Mouse (Mus musculus) neural tube, embryonic 12.5 days (tissue): ENCODE data around the gene Cep295. TPM values are rescaled to one million over a fixed set of nuclear protein-coding genes. Genes with fewer than 3 reads are reported as not detected.

Source experiments
- ATAC-seq: fragments of 200-750 bp; cut with Nextera tagmentation; 2 replicates; pipeline ENCODE4 v1.8.0; 2017; ENCODE audit warnings: low read depth, mild to moderate bottlenecking, moderate TSS enrichment, moderate library complexity; ENCODE audit not compliant: low FRiP score
- H3K27ac ChIP-seq: fragments of 300-500 bp; sonication (generic); 2 replicates; pipeline ENCODE4 v1.5.1; 2016
- H3K27me3 ChIP-seq: fragments of 300-500 bp; sonication (generic); replicated peaks from 2 replicates; pipeline ENCODE4 v1.6.1; 2016; ENCODE audit warnings: mild to moderate bottlenecking
- H3K36me3 ChIP-seq: fragments of 300-500 bp; sonication (generic); 2 replicates; pipeline ENCODE4 v1.6.1; 2016; ENCODE audit warnings: mild to moderate bottlenecking
- H3K4me1 ChIP-seq: fragments of 300-500 bp; sonication (generic); 2 replicates; pipeline ENCODE4 v1.6.1; 2016
- H3K4me2 ChIP-seq: fragments of 300-500 bp; sonication (generic); replicated peaks from 2 replicates; pipeline ENCODE4 v1.6.1; 2016; ENCODE audit warnings: mild to moderate bottlenecking
- H3K4me3 ChIP-seq: fragments of 300-500 bp; sonication (generic); 2 replicates; pipeline ENCODE4 v1.5.1; 2016
- H3K9ac ChIP-seq: fragments of 300-500 bp; sonication (generic); 2 replicates; pipeline ENCODE4 v1.6.1; 2016; ENCODE audit warnings: mild to moderate bottlenecking
- H3K9me3 ChIP-seq: fragments of 300-500 bp; sonication (generic); 2 replicates; pipeline ENCODE4 v1.6.1; 2016; ENCODE audit warnings: mild to moderate bottlenecking
- WGBS: fragments of 180-500 bp; shearing (Covaris S2); methylation state at CpG from one replicate; pipeline ENCODE4 v1.1.7; 2016; 5-methylcytosine and 5-hydroxymethylcytosine counted together
- microRNA-seq: library from miRNA; unstranded; fragments of <30 nt; microRNA quantifications from one replicate; pipeline ENCODE4, GENCODE M21; 2017
- polyA plus RNA-seq: library from polyadenylated mRNA; unstranded; fragments of >200 nt; fragmentation: Nextera tagmentation; extraction: Ambion mirVana; gene quantifications from 2 replicates; pipeline ENCODE4 v1.2.1, GENCODE M21; 2016

The Cep295 gene
- polyA plus RNA-seq, 1 experiment from 2014 or later = 21.5 TPM

- Histone ChIP-seq H3K9me3 (no peaks in the 10 kb centered on the region), H3K4me3 (peak overlapping the region; percentile 96), H3K27me3 (no peaks in the 10 kb centered on the region), H3K4me1 (peaks cover 15% of the 10 kb centered on the region), H3K27ac (peak overlapping the region; percentile 71), H3K4me2 (peak overlapping the region; percentile 79), H3K36me3 (peaks cover 18% of the 10 kb centered on the region), H3K9ac (peak overlapping the region; percentile 95)
- ATAC-seq = no peak
- WGBS = 10% methylated on average over 19 of the region's 19 CpGs
Measured at GRCm38 (mm10) chr9:15279139-15279648, 78.4 kb downstream of the Cep295 start.

GRCm38 (mm10) chr9:15278343-15278742 lies 79.2 kb downstream of the Cep295 start:
- Histone ChIP-seq H3K36me3 (peaks cover 26% of the 10 kb centered on the region), H3K9me3 (no peaks in the 10 kb centered on the region), H3K4me1 (peaks cover 15% of the 10 kb centered on the region), H3K27me3 (no peaks in the 10 kb centered on the region), H3K4me3 (no peak overlapping the region), H3K27ac (no peak overlapping the region), H3K4me2 (no peak overlapping the region), H3K9ac (no peak overlapping the region)
- WGBS = 93% methylated on average over 3 of the region's 3 CpGs
- ATAC-seq = no peak

- Histone ChIP-seq H3K9ac (no peak overlapping the region), H3K4me2 (no peak overlapping the region), H3K27ac (no peak overlapping the region), H3K4me1 (peaks cover 15% of the 10 kb centered on the region), H3K36me3 (peaks cover 41% of the 10 kb centered on the region), H3K9me3 (no peaks in the 10 kb centered on the region), H3K27me3 (no peaks in the 10 kb centered on the region), H3K4me3 (no peak overlapping the region)
- WGBS = 95% methylated on average over 4 of the region's 4 CpGs
- ATAC-seq = no peak
Measured at GRCm38 (mm10) chr9:15276855-15277254, 80.7 kb downstream of the Cep295 start.

- ATAC-seq = no peak
- H3K4me2 ChIP-seq = no peak overlapping the region
- WGBS = 93% methylated on average over 2 of the region's 2 CpGs
- no peak overlapping the region for H3K27ac ChIP-seq
- no peak overlapping the region for H3K4me3 ChIP-seq
- H3K4me1 ChIP-seq = peaks cover 6% of the 10 kb centered on the region
- H3K9me3 ChIP-seq = no peaks in the 10 kb centered on the region
- peaks cover 70% of the 10 kb centered on the region for H3K36me3 ChIP-seq
- H3K27me3 ChIP-seq = no peaks in the 10 kb centered on the region
- H3K9ac ChIP-seq = no peak overlapping the region
Measured at GRCm38 (mm10) chr9:15273981-15274380, 83.6 kb downstream of the Cep295 start.

Small RNAs within 50 kb of the gene (microRNA-seq; reads per million reads assigned to microRNA genes)
- not detected for gene Gm49349
- not detected for gene mmu-mir-7650

Other genes with a start within 250 kb of the Cep295 start
- gene Hephl1, start 245.7 kb downstream of the Cep295 start, polyA plus RNA-seq = not detected in 2 replicates
- 6.3 and 8.4 TPM in 2 replicates for gene Vstm5, start 118.7 kb downstream of the Cep295 start, polyA plus RNA-seq
- gene Med17, start 77.9 kb downstream of the Cep295 start, polyA plus RNA-seq = 43.4 and 46.7 TPM in 2 replicates
- gene Taf1d, start 51.6 kb downstream of the Cep295 start, polyA plus RNA-seq = 59.1 and 59.3 TPM in 2 replicates
- 9.8 and 11.2 TPM in 2 replicates for gene 4931406C07Rik, start 51.3 kb downstream of the Cep295 start, polyA plus RNA-seq
- gene Smco4, start 135.6 kb upstream of the Cep295 start, polyA plus RNA-seq = 0.91 and 1.4 TPM in 2 replicates